Mouse (Mus musculus): Measurements from ENCODE around the gene Syf2. TPM values are rescaled to one million over a fixed set of nuclear protein-coding genes. Genes with fewer than 3 reads are reported as not detected.

Syf2 gene
- total and polyA plus RNA-seq, 2 experiments from 2014 or later = 19.2 to 70.7 TPM

DNA sequence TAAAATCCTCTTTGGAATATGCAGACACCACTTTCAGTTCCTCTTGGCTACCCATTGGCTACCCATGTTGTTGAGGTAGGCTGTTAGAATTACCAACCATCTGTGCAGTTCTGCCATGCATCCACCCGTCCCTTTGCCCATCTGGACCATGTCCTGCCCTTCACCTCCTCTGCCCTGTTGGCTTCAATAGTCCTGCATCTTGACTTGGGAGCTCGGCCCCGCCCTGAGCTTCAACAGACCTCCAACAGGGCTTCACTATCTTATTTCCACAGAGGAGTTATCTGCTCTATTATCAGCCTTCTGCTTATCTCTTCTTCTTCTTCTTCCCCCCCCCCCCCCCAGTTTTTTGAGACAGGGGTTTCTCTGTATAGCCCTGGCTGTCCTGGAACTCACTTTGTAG is 13.5 kb upstream of the Syf2 start:
- no peak overlapping the region for H3K27ac ChIP-seq
- no peak overlapping the region for H3K4me3 ChIP-seq (ENCODE audit: low read length)
- H3K27me3 ChIP-seq (ENCODE audit: insufficient read depth, low read length) = no peaks in the 10 kb centered on the region
- H3K4me1 ChIP-seq (ENCODE audit: insufficient read depth, low read length) = 0 out of 2 replicates have a peak, but pooled peaks cover 5% of the 10 kb centered on the region
- no peak overlapping the region for H3K4me2 ChIP-seq (ENCODE audit: low read depth, low read length)
- TF ChIP-seq CTCF (IDR thresholded peaks at IDR 0.05; ENCODE audit: low read depth) = no peak
- ATAC-seq = no peak
- H3K9me3 ChIP-seq (ENCODE audit: low read length) = no peaks in the 10 kb centered on the region
- WGBS = 72% methylated on average over 3 of the region's 3 CpGs
- DNase-seq (ENCODE audit: low spot score) = no peak
- H3K36me3 ChIP-seq (ENCODE audit: insufficient read depth, low read length) = no peaks in the 10 kb centered on the region
- H3K9ac ChIP-seq (replicated peaks; ENCODE audit: low read length) = no peak overlapping the region

DNA sequence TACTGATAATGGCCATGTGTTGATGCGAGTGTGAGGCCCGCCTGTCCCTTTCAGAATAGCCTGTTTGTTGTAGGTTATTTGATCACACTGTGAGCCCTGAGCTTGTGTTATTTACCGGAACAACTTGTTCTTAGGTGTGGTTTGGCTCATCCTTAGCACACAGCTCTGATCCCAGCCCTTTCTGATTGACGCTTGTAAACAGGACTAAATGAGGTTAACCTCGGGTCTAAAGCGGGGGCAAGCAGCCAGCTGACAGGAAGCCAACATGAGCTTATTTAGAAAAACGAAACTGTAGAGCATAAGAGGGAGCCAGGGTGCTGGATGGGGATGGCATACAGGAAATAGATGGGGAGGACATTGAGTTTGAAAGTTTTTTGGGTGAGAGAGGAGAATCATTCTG is 12.3 kb upstream of the Syf2 start:
- TF ChIP-seq CTCF (IDR thresholded peaks at IDR 0.05; ENCODE audit: low read depth) = no peak
- Histone ChIP-seq H3K4me2 (ENCODE audit: low read depth, low read length) (no peak overlapping the region), H3K27ac (no peak overlapping the region), H3K27me3 (ENCODE audit: insufficient read depth, low read length) (no peaks in the 10 kb centered on the region), H3K4me1 (ENCODE audit: insufficient read depth, low read length) (0 out of 2 replicates have a peak, but pooled peaks cover 5% of the 10 kb centered on the region), H3K4me3 (ENCODE audit: low read length) (no peak overlapping the region), H3K9me3 (ENCODE audit: low read length) (no peaks in the 10 kb centered on the region), H3K9ac (replicated peaks; ENCODE audit: low read length) (no peak overlapping the region), H3K36me3 (ENCODE audit: insufficient read depth, low read length) (no peaks in the 10 kb centered on the region)
- WGBS = 39% methylated on average over 7 of the region's 7 CpGs
- DNase-seq (ENCODE audit: low spot score) (peak; percentile 36), ATAC-seq (no peak)

DNA sequence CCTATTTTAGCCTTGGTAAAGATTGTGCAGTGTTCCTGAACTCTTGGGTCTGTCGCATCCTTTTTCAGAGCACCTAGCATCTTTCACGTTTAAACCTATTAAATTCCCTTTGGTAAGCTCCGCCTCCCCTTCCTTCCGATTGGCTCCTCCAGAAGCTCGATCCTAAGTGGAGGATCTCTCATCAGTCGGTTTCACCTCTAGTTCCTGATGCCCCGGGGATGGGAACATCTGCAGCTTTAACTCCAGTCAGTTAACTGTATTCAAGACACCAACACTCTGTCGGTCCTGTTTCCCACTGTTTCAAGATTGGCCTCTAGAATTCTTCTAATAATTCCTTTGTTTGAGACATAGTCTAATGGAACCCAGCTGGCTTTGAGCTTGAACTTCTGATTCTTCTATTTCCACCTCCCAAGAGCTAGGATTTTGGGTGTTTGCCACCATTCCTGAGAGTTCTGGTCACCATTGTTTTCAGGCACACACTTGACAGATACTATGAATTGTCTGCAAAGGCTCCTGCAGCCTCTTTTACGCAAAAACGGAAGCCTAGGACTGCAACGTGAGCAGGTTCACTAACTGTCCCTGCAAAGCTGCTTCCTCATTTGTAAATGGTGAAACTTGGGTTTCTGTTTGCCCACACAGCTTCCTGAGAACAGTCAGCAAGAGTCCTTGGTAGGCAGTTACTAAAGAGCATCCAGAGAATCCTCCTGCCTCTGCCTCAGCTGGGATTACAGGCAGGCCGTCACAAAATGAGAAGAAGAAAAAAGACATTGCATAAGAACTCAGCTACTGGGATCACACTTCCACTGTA is 10.8 kb upstream of the Syf2 start:
- no peak overlapping the region for H3K4me2 ChIP-seq (ENCODE audit: low read depth, low read length)
- H3K27me3 ChIP-seq (ENCODE audit: insufficient read depth, low read length) = no peaks in the 10 kb centered on the region
- 0 out of 2 replicates have a peak, but pooled peaks cover 4% of the 10 kb centered on the region for H3K4me1 ChIP-seq (ENCODE audit: insufficient read depth, low read length)
- no peaks in the 10 kb centered on the region for H3K9me3 ChIP-seq (ENCODE audit: low read length)
- H3K4me3 ChIP-seq (ENCODE audit: low read length) = no peak overlapping the region
- no peaks in the 10 kb centered on the region for H3K36me3 ChIP-seq (ENCODE audit: insufficient read depth, low read length)
- no peak for DNase-seq (ENCODE audit: low spot score)
- WGBS = 38% methylated on average over 12 of the region's 12 CpGs
- ATAC-seq = no peak
- no peak overlapping the region for H3K9ac ChIP-seq (replicated peaks; ENCODE audit: low read length)
- H3K27ac ChIP-seq = no peak overlapping the region
- TF ChIP-seq CTCF (IDR thresholded peaks at IDR 0.05; ENCODE audit: low read depth) = no peak

DNA sequence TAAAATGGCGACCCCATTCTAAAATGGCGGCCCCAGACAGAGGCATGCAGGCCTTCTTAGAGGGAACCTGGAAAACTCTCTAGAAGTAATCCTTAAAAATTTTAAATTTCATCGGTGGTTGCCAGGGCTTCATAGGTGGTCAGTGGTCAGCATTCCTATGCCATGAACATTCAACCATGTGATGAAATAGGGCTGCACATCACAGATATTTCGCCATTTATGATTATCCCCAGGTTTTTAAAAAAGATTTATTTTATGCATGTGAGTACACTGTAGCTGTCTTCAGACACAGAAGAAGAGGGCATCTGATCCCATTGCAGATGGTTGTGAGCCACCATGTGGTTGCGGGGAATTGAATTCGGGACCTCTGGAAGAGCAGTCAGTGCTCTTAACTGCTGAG is 10.1 kb upstream of the Syf2 start:
- TF ChIP-seq CTCF (IDR thresholded peaks at IDR 0.05; ENCODE audit: low read depth) = no peak
- DNase-seq (ENCODE audit: low spot score) (no peak), ATAC-seq (no peak)
- WGBS = 96% methylated on average over 6 of the region's 6 CpGs
- Histone ChIP-seq H3K27me3 (ENCODE audit: insufficient read depth, low read length) (no peaks in the 10 kb centered on the region), H3K4me3 (ENCODE audit: low read length) (no peak overlapping the region), H3K4me2 (ENCODE audit: low read depth, low read length) (no peak overlapping the region), H3K4me1 (ENCODE audit: insufficient read depth, low read length) (no peaks in the 10 kb centered on the region), H3K27ac (no peak overlapping the region), H3K36me3 (ENCODE audit: insufficient read depth, low read length) (peaks cover 5% of the 10 kb centered on the region; the same call in 1 of the 2 replicates), H3K9ac (replicated peaks; ENCODE audit: low read length) (no peak overlapping the region), H3K9me3 (ENCODE audit: low read length) (no peaks in the 10 kb centered on the region)

DNA sequence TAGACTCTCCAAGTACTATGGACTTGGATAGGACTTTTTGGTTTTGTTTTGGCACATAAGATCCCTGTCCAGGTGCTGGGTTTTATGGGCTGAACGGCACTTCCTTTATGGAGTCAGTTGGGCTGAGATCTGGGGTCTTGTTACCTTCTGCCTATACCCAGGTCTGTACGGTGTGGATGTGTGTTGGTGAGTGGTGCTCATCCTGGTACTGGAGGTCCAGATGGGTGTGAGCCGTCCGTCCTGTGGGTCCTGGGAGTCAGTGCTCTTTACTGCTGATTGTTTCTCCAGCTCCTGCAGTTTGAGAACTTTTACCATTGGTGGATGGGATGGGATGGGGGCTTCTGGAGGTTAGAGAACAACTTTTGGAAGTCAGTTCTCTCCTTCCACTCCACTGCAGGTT is 9.0 kb upstream of the Syf2 start:
- DNase-seq (ENCODE audit: low spot score) (no peak), ATAC-seq (no peak)
- H3K36me3 ChIP-seq (ENCODE audit: insufficient read depth, low read length) = peaks cover 14% of the 10 kb centered on the region; the same call in 1 of the 2 replicates
- TF ChIP-seq CTCF (IDR thresholded peaks at IDR 0.05; ENCODE audit: low read depth) = no peak
- no peak overlapping the region for H3K9ac ChIP-seq (replicated peaks; ENCODE audit: low read length)
- no peaks in the 10 kb centered on the region for H3K27me3 ChIP-seq (ENCODE audit: insufficient read depth, low read length)
- no peaks in the 10 kb centered on the region for H3K4me1 ChIP-seq (ENCODE audit: insufficient read depth, low read length)
- WGBS = 96% methylated on average over 4 of the region's 4 CpGs
- H3K27ac ChIP-seq = no peak overlapping the region
- no peak overlapping the region for H3K4me2 ChIP-seq (ENCODE audit: low read depth, low read length)
- H3K9me3 ChIP-seq (ENCODE audit: low read length) = no peaks in the 10 kb centered on the region
- no peak overlapping the region for H3K4me3 ChIP-seq (ENCODE audit: low read length)

DNA sequence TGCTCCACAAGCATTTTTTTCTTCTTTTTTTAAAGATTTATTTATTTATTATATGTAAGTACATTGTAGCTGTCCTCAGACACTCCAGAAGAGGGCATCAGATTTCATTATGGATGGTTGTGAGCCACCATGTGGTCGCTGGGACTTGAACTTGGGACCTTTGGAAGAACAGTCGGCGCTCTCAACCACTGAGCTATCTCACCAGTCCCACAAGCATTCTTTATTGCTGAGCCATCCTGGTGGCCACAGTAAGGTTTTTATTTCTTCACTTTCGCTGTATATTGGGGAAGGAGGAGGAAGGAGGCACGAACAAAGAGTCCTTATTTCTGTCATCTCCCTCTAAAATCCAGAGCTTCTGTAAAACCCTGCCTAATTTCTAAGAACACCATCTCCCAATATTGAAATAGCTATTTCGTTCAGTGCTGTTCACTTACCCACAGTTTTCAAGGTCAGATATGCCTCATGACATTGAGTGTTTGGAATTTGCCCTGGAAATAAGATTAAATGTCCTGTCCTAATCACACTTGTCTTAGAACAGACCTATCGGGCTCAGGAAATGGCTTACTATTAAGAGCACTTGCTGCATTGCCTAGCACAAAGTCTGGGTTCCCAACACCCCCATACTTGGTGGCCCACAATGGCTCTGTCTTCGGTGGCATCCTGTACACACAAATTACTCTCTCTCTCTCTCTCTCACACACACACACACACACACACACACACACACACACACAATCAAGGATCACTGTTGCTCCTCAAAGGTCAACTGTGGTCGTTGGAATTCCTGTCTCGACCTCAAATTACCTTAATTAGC is 8.4 kb upstream of the Syf2 start:
- Histone ChIP-seq H3K27ac (peak overlapping the region; percentile 96), H3K4me2 (ENCODE audit: low read depth, low read length) (peak overlapping the region; percentile 92), H3K9ac (replicated peaks; ENCODE audit: low read length) (peak overlapping the region; percentile 97), H3K36me3 (ENCODE audit: insufficient read depth, low read length) (peaks cover 18% of the 10 kb centered on the region), H3K27me3 (ENCODE audit: insufficient read depth, low read length) (no peaks in the 10 kb centered on the region), H3K4me3 (ENCODE audit: low read length) (peak overlapping the region; percentile 80), H3K9me3 (ENCODE audit: low read length) (no peaks in the 10 kb centered on the region), H3K4me1 (ENCODE audit: insufficient read depth, low read length) (no peaks in the 10 kb centered on the region)
- DNase-seq (ENCODE audit: low spot score) (no peak), ATAC-seq (no peak)
- TF ChIP-seq CTCF (IDR thresholded peaks at IDR 0.05; ENCODE audit: low read depth) = 0 out of 2 replicates have a peak, but pooled peaks have one; percentile 2
- WGBS = 57% methylated on average over 10 of the region's 10 CpGs
